Mouse (Mus musculus): ENCODE measurements around the gene Gm49711. TPM values are rescaled to one million over a fixed set of nuclear protein-coding genes. Genes with fewer than 3 reads are reported as not detected.

The Gm49711 gene
- polyA plus RNA-seq, 1 experiment from 2014 or later = not detected

- Histone ChIP-seq H3K36me3 (0 out of 2 replicates have a peak, but pooled peaks cover 3% of the 10 kb centered on the region), H3K27ac (no peak overlapping the region), H3K4me3 (no peak overlapping the region), H3K9ac (no peak overlapping the region), H3K4me1 (peaks cover 3% of the 10 kb centered on the region; the same call in 1 of the 2 replicates), H3K4me2 (no peak overlapping the region), H3K9me3 (no peaks in the 10 kb centered on the region), H3K27me3 (no peaks in the 10 kb centered on the region)
- no peak for ATAC-seq (ENCODE audit: borderline replicate concordance, extremely low read depth, low FRiP score, low TSS enrichment)
- WGBS = 90% methylated on average over 2 of the region's 2 CpGs
Measured at GRCm38 (mm10) chr16:92104951-92105350, 46.8 kb downstream of the Gm49711 start.

- no peak for ATAC-seq (ENCODE audit: borderline replicate concordance, extremely low read depth, low FRiP score, low TSS enrichment)
- 0 out of 2 replicates have a peak, but pooled peaks cover 3% of the 10 kb centered on the region for H3K36me3 ChIP-seq
- peaks cover 3% of the 10 kb centered on the region; the same call in 1 of the 2 replicates for H3K4me1 ChIP-seq
- 74% methylated on average over 3 of the region's 3 CpGs for WGBS
- H3K4me3 ChIP-seq = no peak overlapping the region
- no peak overlapping the region for H3K4me2 ChIP-seq
- no peak overlapping the region for H3K9ac ChIP-seq
- no peak overlapping the region for H3K27ac ChIP-seq
- no peaks in the 10 kb centered on the region for H3K9me3 ChIP-seq
- H3K27me3 ChIP-seq = no peaks in the 10 kb centered on the region
Measured at GRCm38 (mm10) chr16:92105631-92106030, 47.5 kb downstream of the Gm49711 start.

- no peak overlapping the region for H3K4me2 ChIP-seq
- 0 out of 2 replicates have a peak, but pooled peaks cover 3% of the 10 kb centered on the region for H3K36me3 ChIP-seq
- WGBS = 89% methylated on average over 5 of the region's 5 CpGs
- H3K27ac ChIP-seq = no peak overlapping the region
- no peaks in the 10 kb centered on the region for H3K9me3 ChIP-seq
- H3K4me1 ChIP-seq = peaks cover 3% of the 10 kb centered on the region; the same call in 1 of the 2 replicates
- ATAC-seq (ENCODE audit: borderline replicate concordance, extremely low read depth, low FRiP score, low TSS enrichment) = no peak
- H3K4me3 ChIP-seq = no peak overlapping the region
- H3K27me3 ChIP-seq = no peaks in the 10 kb centered on the region
- no peak overlapping the region for H3K9ac ChIP-seq
Measured at GRCm38 (mm10) chr16:92107346-92107745, 49.2 kb downstream of the Gm49711 start.

GRCm38 (mm10) chr16:92114706-92115241, 56.7 kb downstream of the Gm49711 start:
- Histone ChIP-seq H3K4me1 (no peaks in the 10 kb centered on the region), H3K9ac (no peak overlapping the region), H3K27ac (no peak overlapping the region), H3K9me3 (no peaks in the 10 kb centered on the region), H3K27me3 (no peaks in the 10 kb centered on the region), H3K4me3 (no peak overlapping the region), H3K36me3 (peaks cover 2% of the 10 kb centered on the region; the same call in 1 of the 2 replicates), H3K4me2 (no peak overlapping the region)
- WGBS = 59% methylated on average over 5 of the region's 5 CpGs
- no peak for ATAC-seq (ENCODE audit: borderline replicate concordance, extremely low read depth, low FRiP score, low TSS enrichment)

GRCm38 (mm10) chr16:92115611-92116421, 57.7 kb downstream of the Gm49711 start:
- Histone ChIP-seq H3K36me3 (peaks cover 2% of the 10 kb centered on the region; the same call in 1 of the 2 replicates), H3K27ac (no peak overlapping the region), H3K9ac (no peak overlapping the region), H3K4me1 (no peaks in the 10 kb centered on the region), H3K4me3 (no peak overlapping the region), H3K27me3 (no peaks in the 10 kb centered on the region), H3K4me2 (no peak overlapping the region), H3K9me3 (no peaks in the 10 kb centered on the region)
- ATAC-seq (ENCODE audit: borderline replicate concordance, extremely low read depth, low FRiP score, low TSS enrichment) = no peak
- 34% methylated on average over 19 of the region's 20 CpGs for WGBS

GRCm38 (mm10) chr16:92117337-92118209, 59.5 kb downstream of the Gm49711 start:
- Histone ChIP-seq H3K9me3 (no peaks in the 10 kb centered on the region), H3K9ac (no peak overlapping the region), H3K4me2 (no peak overlapping the region), H3K27me3 (no peaks in the 10 kb centered on the region), H3K4me3 (no peak overlapping the region), H3K36me3 (peaks cover 2% of the 10 kb centered on the region; the same call in 1 of the 2 replicates), H3K27ac (no peak overlapping the region), H3K4me1 (no peaks in the 10 kb centered on the region)
- ATAC-seq (ENCODE audit: borderline replicate concordance, extremely low read depth, low FRiP score, low TSS enrichment) = no peak
- 74% methylated on average over 9 of the region's 9 CpGs for WGBS

- H3K36me3 ChIP-seq = no peaks in the 10 kb centered on the region
- H3K4me2 ChIP-seq = no peak overlapping the region
- no peak overlapping the region for H3K9ac ChIP-seq
- 60% methylated on average over 13 of the region's 13 CpGs for WGBS
- H3K27ac ChIP-seq = no peak overlapping the region
- no peaks in the 10 kb centered on the region for H3K9me3 ChIP-seq
- ATAC-seq (ENCODE audit: borderline replicate concordance, extremely low read depth, low FRiP score, low TSS enrichment) = no peak
- no peaks in the 10 kb centered on the region for H3K27me3 ChIP-seq
- H3K4me1 ChIP-seq = no peaks in the 10 kb centered on the region
- H3K4me3 ChIP-seq = no peak overlapping the region
Measured at GRCm38 (mm10) chr16:92119013-92119515, 60.9 kb downstream of the Gm49711 start.

GRCm38 (mm10) chr16:92120899-92121531, 62.9 kb downstream of the Gm49711 start:
- ATAC-seq (ENCODE audit: borderline replicate concordance, extremely low read depth, low FRiP score, low TSS enrichment) = no peak
- Histone ChIP-seq H3K4me3 (no peak overlapping the region), H3K4me1 (no peaks in the 10 kb centered on the region), H3K9me3 (no peaks in the 10 kb centered on the region), H3K27me3 (no peaks in the 10 kb centered on the region), H3K9ac (no peak overlapping the region), H3K4me2 (no peak overlapping the region), H3K27ac (no peak overlapping the region), H3K36me3 (no peaks in the 10 kb centered on the region)
- 76% methylated on average over 17 of the region's 17 CpGs for WGBS

- Histone ChIP-seq H3K9ac (no peak overlapping the region), H3K4me3 (no peak overlapping the region), H3K36me3 (no peaks in the 10 kb centered on the region), H3K4me1 (no peaks in the 10 kb centered on the region), H3K4me2 (no peak overlapping the region), H3K27me3 (no peaks in the 10 kb centered on the region), H3K27ac (no peak overlapping the region), H3K9me3 (no peaks in the 10 kb centered on the region)
- 52% methylated on average over 4 of the region's 4 CpGs for WGBS
- no peak for ATAC-seq (ENCODE audit: borderline replicate concordance, extremely low read depth, low FRiP score, low TSS enrichment)
Measured at GRCm38 (mm10) chr16:92127226-92127625, 69.1 kb downstream of the Gm49711 start.

GRCm38 (mm10) chr16:92127666-92128065, 69.5 kb downstream of the Gm49711 start:
- Histone ChIP-seq H3K9me3 (no peaks in the 10 kb centered on the region), H3K27ac (no peak overlapping the region), H3K4me1 (no peaks in the 10 kb centered on the region), H3K27me3 (no peaks in the 10 kb centered on the region), H3K36me3 (no peaks in the 10 kb centered on the region), H3K9ac (no peak overlapping the region), H3K4me2 (no peak overlapping the region), H3K4me3 (no peak overlapping the region)
- ATAC-seq (ENCODE audit: borderline replicate concordance, extremely low read depth, low FRiP score, low TSS enrichment) = no peak
- 68% methylated on average over 5 of the region's 5 CpGs for WGBS

- H3K36me3 ChIP-seq = no peaks in the 10 kb centered on the region
- ATAC-seq (ENCODE audit: borderline replicate concordance, extremely low read depth, low FRiP score, low TSS enrichment) = no peak
- WGBS = 88% methylated on average over 8 of the region's 8 CpGs
Measured at GRCm38 (mm10) chr16:92129843-92130242, 71.7 kb downstream of the Gm49711 start.

More at GRCm38 (mm10) chr16:92129843-92130242, 71.7 kb downstream of the Gm49711 start:
- no peaks in the 10 kb centered on the region for H3K27me3 ChIP-seq
- H3K4me3 ChIP-seq = no peak overlapping the region
- no peak overlapping the region for H3K27ac ChIP-seq
- H3K9me3 ChIP-seq = no peaks in the 10 kb centered on the region
- no peak overlapping the region for H3K4me2 ChIP-seq
- no peaks in the 10 kb centered on the region for H3K4me1 ChIP-seq
- H3K9ac ChIP-seq = no peak overlapping the region

Data from lung, embryonic 15.5 days (tissue).